Mouse (Mus musculus) forebrain, embryonic 14.5 days (tissue): ENCODE data around the gene Kcnab3. TPM values are rescaled to one million over a fixed set of nuclear protein-coding genes. Genes with fewer than 3 reads are reported as not detected.
"Not testable (repeated sequence)": the region's sequence is repeated elsewhere in the genome, so short reads cannot be mapped to it uniquely, and the experiment has no call there.

Experiments
- ATAC-seq: fragments of 200-750 bp; cut with Nextera tagmentation; 2 replicates; pipeline ENCODE4 v1.8.0; 2017; ENCODE audit warnings: mild to moderate bottlenecking, moderate library complexity
- DNase-seq: peaks from one replicate; pipeline ENCODE4 v3.0.0-alpha.2; 2015; ENCODE audit warnings: low spot score
- H3K27ac ChIP-seq: fragments of 300-500 bp; sonication (generic); 2 replicates; pipeline ENCODE4 v1.5.1; 2014; ENCODE audit warnings: low read depth, mild to moderate bottlenecking, control low read depth, low read length, moderate library complexity
- H3K27me3 ChIP-seq: fragments of 300-500 bp; sonication (generic); replicated peaks from 2 replicates; pipeline ENCODE4 v1.6.1; 2014; ENCODE audit warnings: low read length, control low read depth, mixed read lengths; ENCODE audit not compliant: control insufficient read depth, insufficient read depth
- H3K36me3 ChIP-seq: fragments of 300-500 bp; sonication (generic); 2 replicates; pipeline ENCODE4 v1.6.1; 2014; ENCODE audit warnings: low read length, control low read depth; ENCODE audit not compliant: control insufficient read depth, insufficient read depth
- H3K4me1 ChIP-seq: fragments of 300-500 bp; sonication (generic); 2 replicates; pipeline ENCODE4 v1.6.1; 2014; ENCODE audit warnings: antibody characterized with exemption, low read length, control low read depth; ENCODE audit not compliant: control insufficient read depth, insufficient read depth
- H3K4me2 ChIP-seq: fragments of 300-500 bp; sonication (generic); 2 replicates; pipeline ENCODE4 v1.6.1; 2014; ENCODE audit warnings: mild to moderate bottlenecking, control low read depth, low read length
- H3K4me3 ChIP-seq: fragments of 300-500 bp; sonication (generic); 2 replicates; pipeline ENCODE4 v1.5.1; 2014; ENCODE audit warnings: low read depth, low read length, control low read depth
- H3K9ac ChIP-seq: fragments of 300-500 bp; sonication (generic); 2 replicates; pipeline ENCODE4 v1.6.1; 2014; ENCODE audit warnings: mild to moderate bottlenecking, low read length, control low read depth, moderate library complexity
- H3K9me3 ChIP-seq: fragments of 300-500 bp; sonication (generic); replicated peaks from 2 replicates; pipeline ENCODE4 v1.6.1; 2016; ENCODE audit warnings: low read length, control low read depth, mixed read lengths; ENCODE audit not compliant: control insufficient read depth
- WGBS: fragments of 180-500 bp; shearing (Covaris S2); extraction: QIAGEN DNeasy Blood & Tissue Kit; methylation state at CpG from one replicate; pipeline ENCODE4 v1.1.7; 2014; 5-methylcytosine and 5-hydroxymethylcytosine counted together
- polyA plus RNA-seq: library from polyadenylated mRNA; unstranded; fragments of >200 nt; fragmentation: Nextera tagmentation; extraction: Ambion mirVana; gene quantifications from 2 replicates; pipeline ENCODE4 v1.2.1, GENCODE M21; 2014

Gene Kcnab3
- polyA plus RNA-seq, 1 experiment from 2014 or later: 3.3 TPM

- peaks cover 91% of the 10 kb centered on the region for H3K36me3 ChIP-seq
Measured at GRCm38 (mm10) chr11:69311266-69311665, 14.8 kb upstream of the Kcnab3 start.

GRCm38 (mm10) chr11:69316361-69316760 is 9.7 kb upstream of the Kcnab3 start:
- 98% methylated on average over 6 of the region's 6 CpGs for WGBS
- Histone ChIP-seq H3K4me2 (no peak overlapping the region), H3K4me3 (no peak overlapping the region), H3K27me3 (no peaks in the 10 kb centered on the region), H3K4me1 (no peaks in the 10 kb centered on the region), H3K9me3 (no peaks in the 10 kb centered on the region), H3K36me3 (peaks cover 80% of the 10 kb centered on the region), H3K27ac (no peak overlapping the region), H3K9ac (no peak overlapping the region)
- ATAC-seq (no peak), DNase-seq (no peak)

More at GRCm38 (mm10) chr11:69311266-69311665, 14.8 kb upstream of the Kcnab3 start:
- no peak overlapping the region for H3K4me2 ChIP-seq
- no peaks in the 10 kb centered on the region for H3K27me3 ChIP-seq
- no peak for ATAC-seq
- H3K4me3 ChIP-seq: no peak overlapping the region
- no peaks in the 10 kb centered on the region for H3K9me3 ChIP-seq
- H3K9ac ChIP-seq: no peak overlapping the region
- DNase-seq: no peak
- WGBS: 81% methylated on average over 7 of the region's 7 CpGs
- no peak overlapping the region for H3K27ac ChIP-seq
- no peaks in the 10 kb centered on the region for H3K4me1 ChIP-seq

- not testable (repeated sequence) for H3K4me3 ChIP-seq, H3K9me3 ChIP-seq, H3K27me3 ChIP-seq, ATAC-seq, H3K9ac ChIP-seq, DNase-seq, H3K4me2 ChIP-seq, H3K27ac ChIP-seq
- WGBS: 92% methylated on average over 3 of the region's 3 CpGs
- H3K4me1 ChIP-seq: peaks cover 16% of the 10 kb centered on the region
- peaks cover 67% of the 10 kb centered on the region for H3K36me3 ChIP-seq
Measured at GRCm38 (mm10) chr11:69318000-69318399, 8.1 kb upstream of the Kcnab3 start.

- Histone ChIP-seq H3K4me3 (no peak overlapping the region), H3K36me3 (peaks cover 39% of the 10 kb centered on the region), H3K9me3 (no peaks in the 10 kb centered on the region), H3K4me2 (peak overlapping the region; percentile 68; the same call in 1 of the 2 replicates), H3K27ac (no peak overlapping the region), H3K4me1 (peaks cover 28% of the 10 kb centered on the region), H3K9ac (peak overlapping the region; percentile 73), H3K27me3 (no peaks in the 10 kb centered on the region)
- 85% methylated on average over 6 of the region's 6 CpGs for WGBS
- no peak for DNase-seq
- no peak for ATAC-seq
Measured at GRCm38 (mm10) chr11:69321580-69321979, 4.5 kb upstream of the Kcnab3 start.

- Histone ChIP-seq H3K36me3 (peaks cover 35% of the 10 kb centered on the region), H3K4me3 (peak overlapping the region; percentile 55), H3K9ac (peak overlapping the region; percentile 73), H3K27me3 (no peaks in the 10 kb centered on the region), H3K27ac (no peak overlapping the region), H3K9me3 (no peaks in the 10 kb centered on the region), H3K4me1 (peaks cover 31% of the 10 kb centered on the region), H3K4me2 (peak overlapping the region; percentile 68)
- 42% methylated on average over 6 of the region's 6 CpGs for WGBS
- ATAC-seq: no peak
- DNase-seq: peak; percentile 45
Measured at GRCm38 (mm10) chr11:69322010-69322409, 4.0 kb upstream of the Kcnab3 start.

GRCm38 (mm10) chr11:69322693-69323471 is 3.2 kb upstream of the Kcnab3 start:
- Histone ChIP-seq H3K4me2 (peak overlapping the region; percentile 68), H3K9me3 (no peaks in the 10 kb centered on the region), H3K27me3 (no peaks in the 10 kb centered on the region), H3K4me3 (peak overlapping the region; percentile 55), H3K36me3 (peaks cover 26% of the 10 kb centered on the region), H3K27ac (peak overlapping the region; percentile 82), H3K4me1 (peaks cover 31% of the 10 kb centered on the region), H3K9ac (peak overlapping the region; percentile 73)
- 11% methylated on average over 18 of the region's 18 CpGs for WGBS
- DNase-seq (no peak), ATAC-seq (no peak)

- H3K9ac ChIP-seq: peak within 1 kb of the TSS; percentile 74
- H3K4me1 ChIP-seq: peaks cover 31% of the 10 kb centered on the region
- no peaks in the 10 kb centered on the region for H3K9me3 ChIP-seq
- H3K4me3 ChIP-seq: peak within 1 kb of the TSS; percentile 55
- peak within 1 kb of the TSS; percentile 82 for H3K27ac ChIP-seq
- H3K36me3 ChIP-seq: peaks cover 18% of the 10 kb centered on the region
- no peaks in the 10 kb centered on the region for H3K27me3 ChIP-seq
- WGBS: under 1% methylated on average over 30 of the region's 30 CpGs
- ATAC-seq (peak; percentile 94), DNase-seq (peak; percentile 99)
- peak within 1 kb of the TSS; percentile 69 for H3K4me2 ChIP-seq
Measured at GRCm38 (mm10) chr11:69323667-69324111, 2.4 kb upstream of the Kcnab3 start, which contains the start of the genes Cntrob and Trappc1. Gene Cntrob, minus strand, starts transcription at chr11:69323775. Gene Trappc1, plus strand, starts transcription at chr11:69323980.

GRCm38 (mm10) chr11:69324749-69325148 is 1.3 kb upstream of the Kcnab3 start:
- ATAC-seq (no peak), DNase-seq (no peak)
- Histone ChIP-seq H3K4me2 (peak overlapping the region; percentile 69), H3K9me3 (no peaks in the 10 kb centered on the region), H3K36me3 (peaks cover 8% of the 10 kb centered on the region), H3K4me3 (peak overlapping the region; percentile 55; the same call in 1 of the 2 replicates), H3K9ac (peak overlapping the region; percentile 74), H3K27me3 (no peaks in the 10 kb centered on the region), H3K27ac (no peak overlapping the region), H3K4me1 (peaks cover 31% of the 10 kb centered on the region)
- WGBS: 77% methylated on average over 6 of the region's 6 CpGs
